Comparison of ENCODE assay signal across 10 mouse cellular contexts in genomic region chr17:14260966-14261365, GRCm38 (mm10). TPM values are rescaled to one million over a fixed set of nuclear protein-coding genes. Genes with fewer than 3 reads are reported as not detected.
"Had no signal": no experiment of that assay in that cellular context is flagged by ENCODE, and none has a peak within 500 bp of the region (broad histone marks: within the 10 kb centered on the region; RNA-seq: fewer than 3 reads in every experiment).

No protein-coding gene starts in this region.

- DNase-seq: kidney, postnatal 10 days; kidney, postnatal 4 days; lung, adult 18-20 months; lung, postnatal 36 days; right cerebral cortex, postnatal 14 days; thymus, postnatal 4 days had no signal

- H3K27ac ChIP-seq: limb, embryonic 12.5 days; liver, embryonic 14.5 days; midbrain, embryonic 13.5 days had no signal

- H3K4me3 ChIP-seq: limb, embryonic 12.5 days; midbrain, embryonic 13.5 days had no signal

RNA-seq across cellular contexts. Expression of gene Smoc2, which starts 18.3 kb away (rescaled TPM):
- total RNA-seq: megakaryocyte progenitor cell, adult 5-6 weeks had no signal

RNA-seq across cellular contexts. Expression of gene Dact2, which starts 56.9 kb away (rescaled TPM):
- total RNA-seq: megakaryocyte progenitor cell, adult 5-6 weeks had no signal
